Mouse (Mus musculus): Measurements from ENCODE around the gene Stx12. TPM values are rescaled to one million over a fixed set of nuclear protein-coding genes. Genes with fewer than 3 reads are reported as not detected.

The Stx12 gene
- 22.9 TPM for polyA plus RNA-seq (2017; shearing (Covaris generic))

DNA sequence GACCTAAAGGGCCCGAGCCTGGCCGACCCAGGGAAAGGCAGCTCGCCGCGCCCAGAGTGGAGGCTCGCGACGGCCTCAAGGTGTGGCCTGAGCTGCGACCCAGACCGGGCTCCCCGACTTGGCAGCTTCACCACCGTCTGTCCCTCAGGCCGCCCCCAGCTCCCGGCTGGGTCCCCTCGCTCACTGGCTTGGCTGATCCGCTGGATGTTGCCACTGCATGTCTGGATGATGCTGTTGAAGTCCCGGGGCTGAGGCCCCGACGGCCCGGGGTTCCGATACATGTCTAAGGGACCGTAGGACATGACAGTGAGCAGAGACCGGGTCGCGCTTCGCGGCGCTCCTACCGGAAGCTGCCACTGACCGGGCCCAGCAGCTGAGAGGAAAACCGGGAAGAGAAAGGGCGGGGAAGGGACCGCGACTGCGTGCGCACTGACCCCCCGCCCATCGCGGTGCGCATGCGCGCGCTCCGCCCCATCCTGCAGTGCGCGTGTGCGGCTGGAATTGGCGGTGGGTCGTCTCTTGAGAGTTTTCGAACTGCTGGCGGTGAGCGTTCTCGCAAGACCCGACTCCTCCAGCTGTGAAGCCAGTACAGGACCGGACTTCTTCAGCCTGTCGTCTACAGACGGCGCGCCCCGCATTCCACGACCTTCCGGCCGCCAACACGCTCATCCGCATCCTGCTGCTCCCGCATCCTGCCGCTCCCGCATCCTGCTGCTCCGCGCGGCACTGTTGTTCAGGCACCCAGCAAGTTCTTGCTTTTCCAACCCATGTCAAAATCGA is at the start of gene Stx12:
TSS of gene Stx12 (minus strand) at position 446 of the 780 bp plus-strand sequence.

DNA sequence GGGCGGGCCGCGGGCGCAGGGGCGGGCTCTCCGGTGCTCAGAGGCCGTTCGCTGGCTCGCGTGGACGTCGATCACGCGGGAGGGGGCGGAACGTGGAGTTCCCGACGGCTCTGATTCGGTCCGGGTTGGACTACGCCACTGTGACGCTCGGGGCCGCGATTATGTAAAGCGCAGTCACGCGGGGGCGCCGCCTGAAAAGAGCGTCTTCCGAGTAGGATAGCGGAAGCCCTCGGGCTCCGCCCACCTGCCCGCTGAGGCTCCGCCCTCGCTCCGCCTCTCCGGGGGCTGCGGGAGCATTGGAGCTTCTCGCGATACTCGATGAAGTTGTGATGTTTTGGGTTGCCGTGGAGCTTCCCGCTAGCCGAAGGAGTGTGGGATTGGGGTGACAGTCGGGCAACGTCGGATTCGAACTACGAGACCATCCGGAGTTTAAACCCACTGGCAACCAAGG is 38.3 kb upstream of the Stx12 start, which contains the start of gene Fam76a:
TSS of gene Fam76a (minus strand) at position 1 of the 451 bp plus-strand sequence.

DNA sequence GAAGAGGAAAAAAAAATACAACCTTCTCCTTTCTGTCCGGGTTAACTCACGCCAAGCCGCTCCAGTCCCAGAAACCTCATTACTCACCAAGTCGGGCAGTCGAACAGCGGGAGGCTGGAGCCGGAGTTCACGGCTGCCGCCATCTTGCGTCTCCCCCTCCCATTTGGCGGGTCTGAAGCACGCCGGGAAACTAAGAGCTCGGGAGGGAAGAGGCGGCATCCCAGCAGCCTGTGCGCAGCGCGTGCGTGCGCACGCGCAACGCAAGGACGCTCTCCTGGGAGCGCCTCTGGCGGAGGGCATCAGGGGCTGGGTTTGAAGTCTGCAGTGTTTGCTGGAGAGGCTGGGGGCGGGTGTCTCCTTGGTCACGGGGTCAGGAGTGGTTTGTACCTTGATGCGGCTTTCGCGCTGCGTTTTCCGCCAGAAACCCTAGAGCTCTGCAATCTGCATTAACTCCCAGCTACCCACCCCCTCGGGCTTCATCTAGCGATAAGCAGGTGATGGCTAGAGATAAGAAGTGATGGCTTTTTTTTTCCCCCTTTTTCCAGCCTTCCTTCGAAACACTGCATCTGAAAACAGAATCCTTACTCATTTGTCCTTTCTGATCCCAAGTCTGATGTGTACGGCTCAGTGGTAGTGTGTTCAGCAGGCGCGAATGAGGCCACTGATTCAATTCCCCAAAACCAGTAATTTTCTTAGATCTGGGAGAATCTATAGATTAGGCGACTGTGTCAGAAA is 41.2 kb downstream of the Stx12 start, which contains the start of gene Ppp1r8:
TSS of gene Ppp1r8 (minus strand) at position 200 of the 735 bp plus-strand sequence.

Other genes with a start within 250 kb of the Stx12 start
- gene Eya3, start 245.5 kb downstream of the Stx12 start, polyA plus RNA-seq (2017; shearing (Covaris generic)) = 39.0 TPM
- 2.5 TPM for gene Xkr8, start 152.0 kb downstream of the Stx12 start, polyA plus RNA-seq (2017; shearing (Covaris generic))
- 14.2 TPM for gene Smpdl3b, start 127.3 kb downstream of the Stx12 start, polyA plus RNA-seq (2017; shearing (Covaris generic))
- gene Rpa2, start 116.2 kb downstream of the Stx12 start, polyA plus RNA-seq (2017; shearing (Covaris generic)) = 264 TPM
- gene Themis2, start 88.1 kb downstream of the Stx12 start, polyA plus RNA-seq (2017; shearing (Covaris generic)) = 4.6 TPM
- 34.4 TPM for gene Ppp1r8, start 41.3 kb downstream of the Stx12 start, polyA plus RNA-seq (2017; shearing (Covaris generic))
- 51.9 TPM for gene Fam76a, start 38.0 kb upstream of the Stx12 start, polyA plus RNA-seq (2017; shearing (Covaris generic))
- gene Fgr, start 89.6 kb upstream of the Stx12 start, polyA plus RNA-seq (2017; shearing (Covaris generic)) = 0.94 TPM
- 4.0 TPM for gene Ahdc1, start 126.8 kb upstream of the Stx12 start, polyA plus RNA-seq (2017; shearing (Covaris generic))
- 93.7 TPM for gene Wasf2, start 246.0 kb upstream of the Stx12 start, polyA plus RNA-seq (2017; shearing (Covaris generic))